Mouse (Mus musculus): ENCODE measurements around the gene Agbl2.

DNA sequence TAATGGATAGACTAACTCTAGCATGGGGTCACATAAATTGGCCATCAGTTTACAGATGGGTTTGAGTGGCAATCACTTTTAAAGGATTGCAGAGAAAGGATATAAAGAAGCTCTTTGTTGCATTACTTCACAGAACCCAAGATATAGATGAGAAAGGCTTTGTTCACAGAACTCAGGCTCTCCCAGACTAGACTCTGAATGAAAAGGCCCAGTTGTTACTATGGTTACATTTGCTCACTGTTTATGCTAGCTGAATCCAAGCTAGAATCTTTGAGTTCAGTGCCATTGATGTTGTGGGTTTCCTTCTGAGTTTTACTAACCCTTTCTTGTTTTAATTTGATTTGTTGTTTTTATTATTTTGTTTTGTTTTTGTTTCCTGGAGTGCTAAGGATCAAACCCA lies 81.7 kb downstream of the Agbl2 start:
- TF ChIP-seq CTCF (IDR thresholded peaks at IDR 0.05; ENCODE audit: low read depth), result no peak
- no peak for TF ChIP-seq EP300 (optimal IDR thresholded peaks at IDR 0.05)

Measured in stomach, postnatal 0 days (tissue).